Mouse (Mus musculus) B cell, adult (primary cell): ENCODE measurements around the gene Gm10322. TPM values are rescaled to one million over a fixed set of nuclear protein-coding genes. Genes with fewer than 3 reads are reported as not detected.

ENCODE experiments used
- total RNA-seq: library from RNA; stranded (reverse); gene quantifications from 4 replicates; pipeline ENCODE4 v1.2.4, GENCODE M21; 2023; ENCODE audit not compliant: inconsistent age

Gene Gm10322
- total RNA-seq, result not detected in 4 replicates

GRCm38 (mm10) chr10:59615981-59616520 lies at the start of gene Gm10322:
Gm10322 (plus strand) TSS chr10:59616063.

GRCm38 (mm10) chr10:59616522-59616921 lies 659 bp downstream of the Gm10322 start, which contains the start of gene Mcu:
Mcu (minus strand) TSS chr10:59616692.

Other genes starting within 250 kb of the Gm10322 start
- 14.9 to 20.5 TPM (median 20.2 TPM) in 3 of 4 replicates, not detected in the other for gene Gm10273, start 220.4 kb upstream of the Gm10322 start, total RNA-seq
- gene Pla2g12b, start 212.4 kb upstream of the Gm10322 start, total RNA-seq, result not detected in 4 replicates
- not detected in 4 replicates for gene Oit3, start 174.3 kb upstream of the Gm10322 start, total RNA-seq
- 18.1 to 20.1 TPM (median 19.2 TPM) in 4 replicates for gene Mcu, start 629 bp downstream of the Gm10322 start, total RNA-seq
- gene Micu1, start 86.4 kb downstream of the Gm10322 start, total RNA-seq, result 45.0 to 50.3 TPM (median 46.9 TPM) in 4 replicates